Mouse (Mus musculus): ENCODE measurements around the gene Wdr70.

Gene Wdr70

GRCm38 (mm10) chr15:8027503-8027902 is 71.5 kb downstream of the Wdr70 start:
- DNase-seq = no peak

- peak; percentile 14 for DNase-seq
Observed at GRCm38 (mm10) chr15:8011418-8011817, 87.6 kb downstream of the Wdr70 start.

- DNase-seq = no peak
Observed at GRCm38 (mm10) chr15:8007413-8007812, 91.6 kb downstream of the Wdr70 start.

GRCm38 (mm10) chr15:8006056-8006455 is 93.0 kb downstream of the Wdr70 start:
- DNase-seq = no peak

GRCm38 (mm10) chr15:8005506-8005905 is 93.5 kb downstream of the Wdr70 start:
- DNase-seq = no peak

GRCm38 (mm10) chr15:8003789-8004188 is 95.2 kb downstream of the Wdr70 start:
- no peak for DNase-seq

- no peak for DNase-seq
Observed at GRCm38 (mm10) chr15:7998843-7999546, 100.0 kb downstream of the Wdr70 start.

- DNase-seq = no peak
Observed at GRCm38 (mm10) chr15:7998095-7998494, 100.9 kb downstream of the Wdr70 start.

- DNase-seq = no peak
Observed at GRCm38 (mm10) chr15:7993721-7994120, 105.3 kb downstream of the Wdr70 start.

- DNase-seq = no peak
Observed at GRCm38 (mm10) chr15:7990101-7990500, 108.9 kb downstream of the Wdr70 start.

GRCm38 (mm10) chr15:7987374-7987773 is 111.6 kb downstream of the Wdr70 start:
- DNase-seq = no peak

GRCm38 (mm10) chr15:7986274-7986673 is 112.7 kb downstream of the Wdr70 start:
- no peak for DNase-seq

- no peak for DNase-seq
Observed at GRCm38 (mm10) chr15:7978640-7979039, 120.4 kb downstream of the Wdr70 start.

GRCm38 (mm10) chr15:7976775-7977174 is 122.2 kb downstream of the Wdr70 start:
- DNase-seq = no peak

- DNase-seq = no peak
Observed at GRCm38 (mm10) chr15:7974368-7974767, 124.6 kb downstream of the Wdr70 start.

- peak; percentile 47 for DNase-seq
Observed at GRCm38 (mm10) chr15:7972528-7972927, 126.5 kb downstream of the Wdr70 start.

GRCm38 (mm10) chr15:7962786-7963185 is 136.2 kb downstream of the Wdr70 start:
- DNase-seq = no peak

GRCm38 (mm10) chr15:7961489-7961888 is 137.5 kb downstream of the Wdr70 start:
- DNase-seq = no peak

- DNase-seq = no peak
Observed at GRCm38 (mm10) chr15:7956899-7957298, 142.1 kb downstream of the Wdr70 start.

GRCm38 (mm10) chr15:7950561-7950960 is 148.4 kb downstream of the Wdr70 start:
- DNase-seq = no peak

- DNase-seq = no peak
Observed at GRCm38 (mm10) chr15:7941690-7942089, 157.3 kb downstream of the Wdr70 start.

- DNase-seq = no peak
Observed at GRCm38 (mm10) chr15:7935571-7936165, 163.3 kb downstream of the Wdr70 start.

GRCm38 (mm10) chr15:7934580-7934979 is 164.4 kb downstream of the Wdr70 start:
- no peak for DNase-seq

GRCm38 (mm10) chr15:7934105-7934504 is 164.9 kb downstream of the Wdr70 start:
- DNase-seq = no peak

- peak; percentile 70 for DNase-seq
Observed at GRCm38 (mm10) chr15:7931605-7932008, 167.4 kb downstream of the Wdr70 start.
